Mouse (Mus musculus) A20 (cell line): Measurements from ENCODE around the gene Gm17364.
"Not testable (repeated sequence)": the region's sequence is repeated elsewhere in the genome, so short reads cannot be mapped to it uniquely, and the experiment has no call there.

ENCODE experiments used
- DNase-seq: peaks from one replicate; pipeline ENCODE4 v3.0.0-alpha.2; 2011; ENCODE audit warnings: low read depth, low spot score

The Gm17364 gene

DNA sequence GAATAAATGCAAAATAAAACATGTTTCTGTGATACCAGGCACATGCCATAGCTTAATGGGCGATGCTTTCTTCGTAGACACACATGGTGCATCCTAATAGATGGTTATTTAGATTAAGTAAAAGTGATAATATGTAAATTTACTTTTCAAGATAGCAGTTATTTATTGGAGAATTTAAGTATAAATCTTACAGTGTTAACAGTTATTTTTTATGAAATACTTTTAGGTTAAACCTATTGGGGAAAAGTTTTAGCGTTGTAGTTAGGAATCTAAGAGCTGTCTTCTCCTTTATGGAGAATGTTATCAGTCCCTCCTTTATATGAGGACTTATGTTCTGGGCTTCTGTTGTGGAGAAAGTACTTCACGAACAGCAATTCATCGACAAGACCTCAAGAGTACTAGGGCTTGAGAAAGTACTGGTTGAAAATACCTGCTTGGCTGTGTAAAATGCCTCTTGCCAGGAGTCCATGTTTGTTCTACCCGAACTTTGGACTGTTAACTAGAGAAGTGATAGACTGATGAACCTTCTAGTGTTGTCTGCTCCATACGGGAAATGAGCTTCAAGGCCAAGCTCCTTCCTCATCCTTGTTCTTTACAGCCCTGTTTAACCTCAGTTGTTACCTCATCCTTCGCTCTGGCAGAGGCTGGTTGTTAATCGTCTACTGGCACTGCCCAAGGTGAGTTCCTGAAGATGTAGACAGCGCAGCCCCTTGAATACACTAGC is at the start of gene Gm17364:
Gene Gm17364, minus strand, starts transcription at position 51 of the 724 bp plus-strand sequence.
- no peak for DNase-seq

DNA sequence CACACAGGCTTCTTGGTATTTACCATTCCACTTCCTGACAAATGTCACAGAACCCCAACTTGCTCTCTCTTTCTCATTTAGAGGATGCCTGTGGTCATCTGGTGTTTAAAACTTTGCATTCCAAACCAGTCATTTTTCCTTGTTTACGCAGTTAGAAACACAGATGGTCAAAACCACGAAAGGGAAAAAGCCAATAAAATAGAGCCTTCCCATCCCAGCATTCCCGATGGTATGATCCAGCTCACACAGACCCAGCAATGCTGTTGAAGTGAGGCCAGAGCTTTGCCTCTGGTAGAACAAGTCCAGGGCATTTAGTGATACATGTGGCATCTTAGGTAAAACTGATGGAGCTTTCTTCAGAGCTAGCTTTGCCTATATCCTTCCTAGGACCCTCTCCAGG is 47.7 kb upstream of the Gm17364 start:
- DNase-seq: no peak

DNA sequence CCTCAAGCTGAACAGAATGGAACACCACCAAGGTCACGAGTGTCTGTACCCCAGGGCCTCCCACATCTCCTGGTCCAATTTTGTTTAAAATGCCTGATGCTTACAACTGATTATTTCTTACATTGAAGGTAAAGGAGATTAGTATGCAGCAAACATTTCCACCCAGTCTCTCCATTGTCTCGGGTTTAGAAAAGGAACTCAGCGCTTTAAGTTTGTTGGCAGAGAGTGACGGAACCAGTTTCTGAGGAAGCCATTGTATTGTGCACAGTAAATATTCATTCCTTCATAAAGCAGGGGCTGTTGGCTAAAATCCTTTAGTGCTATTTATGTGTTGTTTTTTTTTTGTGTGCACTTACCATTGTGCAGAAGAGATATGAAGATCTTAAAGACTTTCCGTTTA is 47.0 kb upstream of the Gm17364 start:
- no peak for DNase-seq

DNA sequence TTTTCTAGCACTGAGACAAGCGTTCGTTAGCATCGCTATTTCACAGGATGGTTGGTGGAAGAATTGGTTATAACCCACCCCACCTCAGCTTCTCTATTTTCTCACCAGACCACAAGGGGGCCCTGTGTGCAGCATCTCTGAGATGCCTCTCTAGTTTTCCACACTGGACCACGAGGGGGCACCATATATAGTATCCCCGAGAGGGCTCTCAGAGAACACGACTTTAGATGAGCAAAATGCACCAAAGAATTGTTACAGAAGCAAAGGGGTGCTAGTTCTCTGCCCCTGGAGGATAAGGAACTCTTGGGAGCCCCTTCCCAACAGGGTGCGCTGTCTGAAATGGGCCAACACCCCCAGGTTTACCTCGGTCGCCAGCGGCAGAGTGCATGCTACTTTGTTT is 28.9 kb upstream of the Gm17364 start:
- peak; percentile 86 for DNase-seq

DNA sequence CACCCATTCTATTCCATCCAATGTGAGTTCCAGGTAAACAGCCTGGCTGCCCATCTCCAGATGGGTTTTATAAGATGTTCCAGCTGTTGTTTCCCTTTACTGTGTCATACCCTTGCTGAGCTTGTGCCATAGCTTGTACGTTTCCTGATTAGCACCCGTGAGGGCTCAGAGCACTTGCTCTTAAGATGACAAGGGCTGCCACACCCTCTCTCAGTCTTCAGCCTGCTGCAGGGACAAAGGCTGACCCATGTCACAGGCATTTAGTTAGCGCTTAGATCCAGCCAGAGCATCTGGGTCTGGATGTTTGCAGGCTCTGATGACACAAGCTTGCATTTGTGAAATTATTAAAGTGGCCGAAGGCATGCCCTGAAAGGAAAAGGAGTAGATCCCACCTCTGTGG is 26.3 kb upstream of the Gm17364 start:
- DNase-seq: no peak

DNA sequence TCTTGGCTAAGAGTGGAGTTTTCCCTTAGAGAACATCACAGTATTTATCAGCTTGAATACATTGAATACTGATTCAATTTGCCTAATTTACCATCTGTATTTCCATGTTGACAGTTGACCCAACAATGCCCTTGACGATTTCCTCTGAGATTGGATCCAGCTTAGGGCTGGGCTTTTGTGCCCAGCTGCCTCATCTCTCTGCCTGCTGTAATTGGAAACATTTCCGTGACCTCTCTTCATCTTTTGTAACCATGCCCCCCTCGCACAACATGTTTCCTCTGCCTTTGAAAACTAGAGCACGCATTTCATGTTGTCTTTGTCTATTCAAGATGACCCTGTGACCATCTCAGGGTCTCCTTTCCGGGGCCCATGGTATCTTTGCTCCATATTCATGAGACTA is 25.2 kb upstream of the Gm17364 start:
- DNase-seq: no peak

DNA sequence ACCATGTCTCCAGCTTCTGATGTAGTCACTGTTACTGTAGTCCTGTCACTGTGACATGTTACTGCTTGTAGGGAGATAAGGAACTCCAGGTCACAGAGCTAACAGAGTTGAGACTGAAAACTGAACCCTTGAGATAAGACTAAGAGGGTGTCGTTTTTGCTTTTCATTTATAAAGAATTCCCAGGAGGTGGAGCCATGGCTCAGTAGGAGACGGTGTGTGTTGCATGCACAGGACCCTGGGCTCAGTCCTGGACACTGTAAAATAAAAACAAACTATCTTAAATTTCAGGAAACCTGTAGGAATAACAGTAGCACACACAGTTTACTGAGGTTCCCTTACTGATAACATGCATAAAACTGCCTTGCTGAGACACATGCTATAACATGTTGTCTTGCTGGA is 24.8 kb upstream of the Gm17364 start:
- DNase-seq: no peak

DNA sequence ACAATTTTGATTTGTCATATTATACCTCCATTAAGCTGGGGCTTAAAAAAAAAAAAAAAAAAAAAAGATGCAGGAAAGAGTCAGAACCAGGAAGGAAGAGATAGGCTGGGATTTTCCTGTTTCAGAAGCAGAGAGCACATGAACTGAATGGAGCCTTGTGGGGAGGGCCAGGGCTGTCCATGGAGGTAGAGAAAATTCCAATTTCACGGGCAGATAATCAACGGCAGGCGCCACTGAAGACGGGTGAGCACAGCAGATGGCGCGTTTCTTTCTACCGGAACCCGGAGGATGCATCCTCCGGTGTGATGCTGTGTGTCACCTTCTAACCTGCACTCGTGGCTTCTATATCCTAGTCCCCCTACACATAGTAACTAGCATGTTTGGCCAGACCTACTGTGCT is 22.6 kb upstream of the Gm17364 start:
- no peak for DNase-seq

DNA sequence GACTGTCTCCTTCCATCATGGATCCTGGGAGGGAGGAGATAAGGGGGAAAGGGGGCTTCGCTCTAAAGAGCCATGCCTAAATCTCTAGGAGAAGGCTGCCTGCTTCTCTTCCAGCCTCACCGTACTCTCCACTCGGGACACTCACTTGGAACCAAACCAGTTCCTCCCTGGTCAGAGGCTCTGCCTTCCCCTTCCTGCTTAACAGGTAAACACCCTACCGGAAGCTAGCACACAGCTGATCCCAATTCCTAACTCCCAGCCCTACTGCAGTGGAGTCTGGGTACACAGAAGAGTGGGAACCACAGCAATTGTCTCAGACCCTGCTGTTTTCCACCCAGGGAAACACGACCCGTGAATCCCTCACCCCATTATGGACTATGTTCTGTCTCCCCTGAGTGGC is 22.1 kb upstream of the Gm17364 start:
- DNase-seq: no peak

DNA sequence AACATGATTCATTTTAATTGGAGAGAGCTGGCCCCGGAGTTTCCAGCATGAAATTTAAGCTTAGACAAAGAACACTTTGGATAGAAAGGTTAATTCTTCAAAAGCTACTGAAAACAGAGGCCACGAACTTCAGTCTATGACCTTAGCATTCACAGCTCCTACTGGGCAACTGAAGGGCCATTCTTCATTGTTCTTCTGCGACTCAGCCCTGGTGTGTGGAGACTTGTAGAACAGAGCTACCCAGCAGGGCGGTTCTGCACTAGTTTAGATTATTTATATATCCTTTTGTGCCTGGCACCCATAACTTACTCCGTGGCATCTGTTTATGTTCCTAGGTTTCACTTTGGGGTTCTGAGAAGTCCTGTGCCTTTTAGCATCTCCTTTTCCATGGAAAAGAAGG is 19.8 kb upstream of the Gm17364 start:
- no peak for DNase-seq

DNA sequence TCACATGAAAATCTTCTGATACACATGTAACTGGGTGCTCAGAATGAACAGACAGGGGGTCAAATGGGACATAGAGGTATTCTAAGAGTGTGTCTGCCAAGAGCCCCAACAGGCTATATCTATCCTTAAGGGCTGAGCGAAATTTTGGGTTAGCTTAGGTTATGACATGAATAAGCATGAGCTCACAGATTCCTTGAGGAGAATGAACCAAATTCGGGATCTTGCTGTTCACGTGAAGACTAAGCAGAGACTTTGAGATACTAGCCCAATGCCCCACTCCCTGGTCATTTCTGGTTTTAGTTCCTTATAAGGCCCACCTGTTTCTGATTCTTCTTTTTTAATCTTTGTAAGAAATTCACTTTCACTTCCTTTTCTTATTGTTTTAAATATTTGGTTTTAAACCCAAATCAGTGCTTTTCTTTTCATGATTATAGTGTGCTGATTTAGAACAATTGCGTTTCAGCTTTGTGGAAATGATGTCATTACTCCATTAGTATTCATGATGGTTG is 17.7 kb upstream of the Gm17364 start:
- DNase-seq: peak; percentile 76

DNA sequence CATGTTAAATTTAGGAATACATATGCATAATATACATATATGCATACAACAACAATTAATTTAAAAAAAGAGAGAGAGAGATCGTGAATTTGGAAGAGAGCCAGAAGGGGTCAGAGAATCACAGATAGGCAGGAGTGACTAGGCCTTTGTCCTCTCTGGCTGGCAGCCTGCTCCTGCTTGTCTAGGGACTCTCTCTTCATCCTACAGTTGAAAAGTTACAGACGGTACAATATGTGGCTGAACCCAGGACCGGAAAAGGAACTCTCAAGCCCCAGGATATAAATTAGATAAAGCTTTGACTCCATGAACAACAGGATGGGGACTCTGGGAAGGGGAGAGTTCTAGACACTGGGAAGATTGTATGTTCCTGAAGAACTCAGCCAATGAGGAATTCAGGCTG is 12.5 kb upstream of the Gm17364 start:
- DNase-seq: no peak

DNA sequence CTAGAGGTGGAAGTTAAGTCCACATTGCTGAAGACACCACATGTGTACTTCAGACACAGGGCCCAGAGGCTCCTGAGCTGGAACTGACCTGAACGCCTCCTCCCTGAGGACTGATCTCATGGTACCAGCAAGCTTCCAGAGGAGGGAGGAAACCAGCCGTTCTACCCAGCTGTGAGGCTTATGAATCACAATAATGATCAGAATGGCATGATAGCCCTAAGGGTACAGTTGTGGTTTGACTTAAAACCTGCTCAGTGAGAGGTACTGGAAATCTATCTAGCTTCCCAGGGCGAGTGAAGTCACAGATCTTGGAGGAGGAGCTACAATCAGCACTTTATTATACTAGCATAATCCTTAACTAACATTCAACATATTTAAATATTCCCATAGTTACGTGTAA is 11.7 kb upstream of the Gm17364 start:
- DNase-seq: no peak

DNA sequence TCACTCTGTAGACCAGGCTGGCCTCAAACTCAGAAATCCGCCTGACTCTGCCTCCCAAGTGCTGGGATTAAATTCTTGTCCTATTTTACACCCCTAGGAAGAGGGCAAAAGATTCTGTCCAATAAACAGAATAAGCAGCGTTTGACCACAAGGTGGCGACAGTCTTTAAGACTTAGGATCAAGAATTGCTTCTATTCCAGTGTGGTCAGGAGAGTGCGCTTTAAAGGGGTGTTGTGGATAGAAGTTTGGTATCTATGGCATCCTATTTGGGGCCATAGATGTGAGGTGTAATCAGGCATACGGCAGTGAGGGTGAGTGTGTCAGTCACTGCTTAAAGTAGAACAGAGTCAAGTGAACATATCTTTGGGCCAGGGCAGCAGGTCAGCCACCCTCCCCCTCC is 9.5 kb upstream of the Gm17364 start:
- peak; percentile 76 for DNase-seq

DNA sequence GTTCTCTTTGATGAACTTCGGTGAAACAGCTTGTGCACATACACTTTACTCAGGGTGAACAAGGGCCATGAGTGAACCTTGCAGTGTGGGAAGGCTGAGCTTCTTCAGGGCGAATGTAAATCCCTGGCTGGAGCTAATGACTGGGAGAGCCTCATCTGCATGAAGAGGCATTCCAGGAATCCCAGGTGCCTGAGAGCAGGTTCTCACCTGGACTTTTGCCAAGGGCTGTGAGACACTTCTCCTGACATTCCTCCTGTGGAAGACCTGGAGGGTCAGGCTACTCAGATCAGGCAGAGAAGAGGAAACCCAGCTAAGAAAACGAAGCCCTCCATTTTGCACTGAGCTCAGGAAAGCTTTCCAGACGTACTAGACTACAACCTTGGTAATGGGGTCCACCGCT is 6.9 kb upstream of the Gm17364 start:
- no peak for DNase-seq

DNA sequence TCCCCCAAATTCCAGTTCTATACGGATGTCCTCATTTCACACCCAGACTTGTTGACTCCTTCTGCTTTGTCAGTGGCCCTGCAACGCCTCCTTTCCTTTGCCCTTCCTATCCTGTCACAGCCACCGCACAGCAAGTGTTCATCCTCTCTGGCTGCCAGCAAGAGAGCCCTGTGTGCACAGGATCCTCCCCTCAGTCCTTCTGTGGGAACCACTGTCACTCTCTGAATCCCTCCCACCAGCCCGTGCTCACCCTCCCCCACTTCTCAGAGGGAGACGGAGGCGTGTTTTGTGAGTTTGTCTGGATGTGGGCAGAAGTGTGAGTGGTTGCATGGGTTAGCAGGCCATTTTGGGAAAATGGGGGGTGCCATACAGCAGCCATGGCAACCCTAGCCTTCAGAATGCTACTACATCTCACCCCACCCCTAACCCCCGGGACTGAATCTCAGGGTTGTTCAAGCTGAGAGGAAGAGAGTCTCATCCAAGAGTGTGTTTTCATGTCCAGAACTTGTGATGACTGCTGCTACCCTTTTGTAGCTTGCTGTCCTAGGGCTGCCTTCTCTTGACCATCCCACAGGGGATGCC is 5.9 kb downstream of the Gm17364 start:
- DNase-seq: no peak

DNA sequence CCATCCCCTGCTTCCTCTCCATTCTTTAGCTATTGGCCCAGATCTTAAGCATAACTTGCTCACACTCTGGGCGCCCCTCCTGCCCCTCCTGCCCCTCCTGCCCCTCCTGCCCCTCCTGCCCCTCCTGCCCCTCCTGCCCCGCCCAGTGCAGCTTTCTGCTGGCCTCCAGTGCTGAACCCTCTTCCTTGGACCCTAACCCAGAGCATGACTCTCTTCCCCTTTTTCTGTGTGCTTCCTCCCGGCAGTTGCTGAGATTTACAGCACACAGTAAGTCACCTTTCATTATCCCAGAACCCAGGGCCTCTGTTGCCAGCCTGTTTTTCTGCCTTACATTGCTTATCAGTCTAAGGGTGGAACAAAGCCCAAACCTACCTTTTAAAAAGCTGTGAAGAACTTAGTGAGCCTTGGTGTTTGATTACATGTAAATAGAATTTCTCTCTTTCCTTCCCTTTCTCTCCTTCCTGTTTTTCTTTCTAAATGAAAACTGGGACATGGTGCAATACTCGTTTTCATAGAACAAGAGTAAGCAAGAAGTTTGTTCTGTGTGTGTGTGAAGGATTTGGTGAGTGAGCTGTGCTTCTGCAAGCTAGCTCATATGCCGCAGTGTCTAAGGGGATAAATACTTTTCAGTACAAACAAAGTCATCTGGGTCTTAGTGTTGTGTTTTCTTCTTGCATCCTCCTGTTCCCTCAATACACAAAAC is 10.3 kb downstream of the Gm17364 start:
- no peak for DNase-seq

DNA sequence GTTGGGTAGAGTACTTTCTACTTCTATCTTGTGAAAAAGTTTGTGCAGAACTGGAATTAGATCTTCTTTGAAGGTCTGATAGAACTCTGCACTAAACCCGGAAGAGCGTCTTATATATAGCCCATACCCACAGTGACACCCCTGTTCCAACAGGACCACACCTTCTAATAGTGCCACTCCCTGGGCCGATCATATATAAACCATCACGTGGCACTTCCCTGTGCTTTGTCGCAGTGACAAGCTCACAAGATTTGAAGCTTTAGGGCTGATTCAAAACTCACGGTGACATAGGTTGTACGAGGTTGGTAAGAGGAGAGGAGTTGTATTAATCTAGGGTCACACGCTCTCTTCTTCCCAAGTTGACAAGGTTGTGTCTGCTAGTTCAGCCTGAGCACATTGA is 12.2 kb downstream of the Gm17364 start:
- DNase-seq: not testable (repeated sequence)

DNA sequence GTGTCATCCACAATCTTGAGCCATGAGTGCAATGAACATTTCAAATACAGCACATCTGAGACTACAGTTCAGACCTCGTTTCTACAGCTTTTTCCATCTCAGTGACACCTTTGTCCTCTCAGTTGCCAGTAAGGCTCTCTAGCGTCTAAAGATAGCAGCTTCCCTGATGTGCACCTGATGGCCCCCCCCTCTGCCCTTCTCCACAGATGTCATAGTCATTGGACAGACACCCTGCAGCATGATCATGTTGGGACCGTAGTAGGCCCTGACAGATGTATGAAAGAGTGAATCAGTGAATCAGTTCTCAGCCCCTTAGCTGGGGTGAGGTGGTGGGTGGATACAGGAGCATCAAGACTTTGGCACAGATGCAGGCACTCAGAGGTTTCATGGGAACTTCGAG is 15.9 kb downstream of the Gm17364 start:
- DNase-seq: no peak

DNA sequence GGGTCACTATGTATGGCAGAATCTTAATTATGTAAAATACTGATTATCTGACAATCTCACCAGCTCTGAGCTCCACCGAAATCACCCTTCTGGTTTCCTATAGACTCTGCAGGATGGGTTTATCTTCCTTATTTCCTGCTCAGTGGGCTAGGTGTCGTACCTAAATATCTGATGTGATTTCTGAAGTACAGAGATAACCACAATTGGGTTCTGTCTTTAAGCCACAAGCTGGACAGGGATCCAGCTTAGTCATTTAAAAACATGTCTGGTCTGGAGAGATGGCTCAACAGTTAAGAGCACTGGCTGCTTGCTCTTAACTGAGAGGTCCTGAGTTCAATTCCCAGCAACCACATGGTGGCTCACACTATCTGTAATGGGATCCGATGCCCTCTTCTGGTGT is 16.8 kb downstream of the Gm17364 start:
- DNase-seq: no peak

DNA sequence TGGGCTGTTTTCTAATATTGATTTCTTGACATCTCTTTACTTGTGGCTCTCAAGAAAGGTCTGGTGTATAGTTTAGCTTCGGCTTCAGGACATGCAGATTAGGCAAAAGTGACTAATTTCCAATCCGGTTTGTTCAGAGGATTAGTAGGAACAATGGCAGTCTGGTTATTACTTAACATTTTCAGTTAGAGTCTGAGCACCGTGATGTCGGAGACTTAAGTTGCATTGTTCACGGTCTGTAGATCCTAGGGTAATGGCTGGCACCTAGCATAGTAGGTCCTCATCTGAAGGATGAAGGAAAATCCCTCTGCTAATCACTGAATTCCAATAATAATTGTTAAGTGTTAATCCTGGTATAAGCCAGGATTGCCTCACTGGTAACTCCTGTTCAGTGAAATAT is 17.7 kb downstream of the Gm17364 start:
- no peak for DNase-seq

DNA sequence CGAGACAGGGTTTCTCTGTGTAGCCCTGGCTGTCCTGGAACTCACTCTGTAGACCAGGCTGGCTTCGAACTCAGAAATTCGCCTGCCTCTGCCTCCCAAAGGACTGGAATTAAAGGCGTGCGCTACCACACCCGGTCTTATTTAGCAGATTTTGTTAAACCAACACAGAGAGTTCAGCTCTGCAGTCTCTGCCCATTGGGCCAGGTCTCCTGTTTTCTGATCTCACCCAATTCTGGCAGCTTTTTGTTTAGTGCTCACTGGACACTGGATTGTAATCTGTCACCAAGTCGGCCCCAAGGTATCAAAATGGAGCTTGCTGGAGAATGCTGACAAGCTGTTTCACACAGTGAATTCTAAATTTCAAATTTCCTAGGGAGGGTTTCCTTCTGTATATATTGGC is 21.0 kb downstream of the Gm17364 start:
- no peak for DNase-seq

DNA sequence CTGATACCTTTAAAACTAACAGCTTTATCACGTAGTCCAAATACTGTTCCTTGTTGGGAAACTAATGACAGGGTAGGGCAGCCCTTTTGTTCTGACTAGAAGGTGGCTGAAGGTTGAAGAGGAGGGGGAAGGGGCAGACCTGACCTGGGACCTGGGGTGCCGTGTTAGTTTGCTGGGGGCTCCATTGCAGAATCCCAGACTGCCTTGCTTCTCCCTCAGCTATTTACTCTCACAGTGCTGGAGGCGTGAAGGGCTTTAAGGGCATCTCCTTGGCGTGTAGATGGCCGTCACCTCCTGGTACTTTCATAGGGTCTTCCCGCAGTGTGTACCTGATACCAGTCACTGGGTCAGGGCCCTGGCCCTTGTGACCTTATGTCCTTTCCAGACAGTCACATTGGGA is 21.6 kb downstream of the Gm17364 start:
- no peak for DNase-seq
